10 mouse cellular contexts compared by ENCODE assay signal in the genomic region with DNA sequence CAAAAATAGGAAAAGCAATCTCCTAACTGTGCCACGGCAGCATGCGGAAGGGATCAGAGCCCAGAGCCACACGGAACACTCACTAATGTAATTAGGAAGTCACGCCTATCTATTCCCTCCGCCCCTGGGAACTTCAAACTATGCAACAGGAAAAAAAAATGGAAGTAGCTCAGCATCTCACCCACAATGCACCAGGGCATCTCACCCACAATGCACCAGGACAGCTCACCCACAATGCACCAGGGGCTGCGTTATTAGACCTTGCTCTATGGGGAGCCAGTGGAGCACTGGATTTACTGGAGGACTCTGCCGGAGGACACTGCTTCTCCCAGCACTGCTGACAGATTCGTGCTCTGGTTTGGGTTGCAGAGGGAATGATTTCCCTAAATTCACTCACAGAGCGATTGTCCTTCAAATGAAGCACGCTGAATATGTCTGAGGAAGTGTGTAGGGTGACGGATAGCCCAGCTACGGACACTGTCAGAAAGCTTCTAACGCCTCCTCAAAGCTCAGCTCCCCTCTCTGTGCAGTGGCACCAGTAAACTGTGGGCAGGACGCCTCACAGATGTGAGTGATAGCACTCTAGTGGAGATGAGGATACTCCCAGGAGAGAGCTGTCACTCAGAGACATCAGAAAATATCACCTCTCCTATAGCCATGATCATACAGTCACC. TPM values are rescaled to one million over a fixed set of nuclear protein-coding genes. Genes with fewer than 3 reads are reported as not detected.
DNase-seq lines count a peak whose midpoint lies in the region; ATAC-seq lines count a peak whose summit lies in the region.
"Had no signal": no experiment of that assay in that cellular context is flagged by ENCODE, and none has a peak within 500 bp of the region (broad histone marks: within the 10 kb centered on the region; RNA-seq: fewer than 3 reads in every experiment).

No protein-coding gene starts in this region.

- no peaks in the 10 kb centered on the region for H3K27me3 ChIP-seq in hindbrain, embryonic 15.5 days
- H3K27me3 ChIP-seq in hindbrain, embryonic 12.5 days: no peaks in the 10 kb centered on the region
- no peaks in the 10 kb centered on the region for H3K27me3 ChIP-seq in embryonic facial prominence, embryonic 13.5 days

- 0 out of 2 replicates have a peak overlapping the region, but pooled peaks have one; percentile 15 for H3K27ac ChIP-seq in hindbrain, embryonic 15.5 days (replicated peaks)
- H3K27ac ChIP-seq in hindbrain, embryonic 12.5 days: no peak overlapping the region
- peak overlapping the region; percentile 75 for H3K27ac ChIP-seq in embryonic facial prominence, embryonic 13.5 days
- H3K27ac ChIP-seq: macrophage had no signal

- H3K4me3 ChIP-seq in hindbrain, embryonic 15.5 days: no peak overlapping the region
- H3K4me3 ChIP-seq in hindbrain, embryonic 12.5 days: no peak overlapping the region
- H3K4me3 ChIP-seq in embryonic facial prominence, embryonic 13.5 days: no peak overlapping the region
- H3K4me3 ChIP-seq: erythroblast, embryonic 14.5 days had no signal

- no peaks in the 10 kb centered on the region for H3K36me3 ChIP-seq in hindbrain, embryonic 15.5 days
- no peaks in the 10 kb centered on the region for H3K36me3 ChIP-seq in hindbrain, embryonic 12.5 days
- no peaks in the 10 kb centered on the region for H3K36me3 ChIP-seq in embryonic facial prominence, embryonic 13.5 days

- DNase-seq in cerebellum, postnatal 10 days: peak; percentile 21 to 28
- DNase-seq in cerebellum, adult 11-12 months: no peak
- peak; percentile 12 to 22 for DNase-seq in lung, postnatal 4 days
- no peak for DNase-seq in Muller cell, postnatal 12 days (ENCODE audit: inconsistent ontology term)
- DNase-seq in left cerebral cortex, adult 9 months (ENCODE audit: low spot score in 2 of 2): no peak

- H3K4me2 ChIP-seq in hindbrain, embryonic 15.5 days: no peak overlapping the region
- H3K4me2 ChIP-seq in hindbrain, embryonic 12.5 days (replicated peaks): no peak overlapping the region
- peak overlapping the region; percentile 14; the same call in 1 of the 2 replicates for H3K4me2 ChIP-seq in embryonic facial prominence, embryonic 13.5 days

- peaks cover 11% of the 10 kb centered on the region; the same call in 1 of the 2 replicates for H3K4me1 ChIP-seq in hindbrain, embryonic 15.5 days (replicated peaks)
- no peaks in the 10 kb centered on the region; the same call in 1 of the 2 replicates for H3K4me1 ChIP-seq in hindbrain, embryonic 12.5 days
- peaks cover 20% of the 10 kb centered on the region for H3K4me1 ChIP-seq in embryonic facial prominence, embryonic 13.5 days

- WGBS in hindbrain, embryonic 15.5 days: 69% methylated on average over 14 of the region's 14 CpGs
- 81% methylated on average over 14 of the region's 14 CpGs for WGBS in hindbrain, embryonic 12.5 days
- WGBS in embryonic facial prominence, embryonic 13.5 days: 61% methylated on average over 14 of the region's 14 CpGs

- no peaks in the 10 kb centered on the region for H3K9me3 ChIP-seq in hindbrain, embryonic 15.5 days
- H3K9me3 ChIP-seq in hindbrain, embryonic 12.5 days (replicated peaks): no peaks in the 10 kb centered on the region; the same call in 1 of the 2 replicates
- H3K9me3 ChIP-seq in embryonic facial prominence, embryonic 13.5 days: no peaks in the 10 kb centered on the region

- peak; percentile 11; the same call in 1 of the 2 replicates for ATAC-seq in hindbrain, embryonic 15.5 days (ENCODE audit: low FRiP score, low read depth)
- no peak for ATAC-seq in hindbrain, embryonic 12.5 days (ENCODE audit: low FRiP score)
- 0 out of 2 replicates have a peak, but pooled peaks have one; percentile 49 for ATAC-seq in embryonic facial prominence, embryonic 13.5 days (ENCODE audit: insufficient number of reproducible peaks, insufficient read depth, low FRiP score, low TSS enrichment, low read depth)

- H3K9ac ChIP-seq in hindbrain, embryonic 15.5 days: no peak overlapping the region
- H3K9ac ChIP-seq in hindbrain, embryonic 12.5 days: no peak overlapping the region
- H3K9ac ChIP-seq in embryonic facial prominence, embryonic 13.5 days: no peak overlapping the region

RNA-seq across cellular contexts. Expression of a gene that starts 51.8 kb away (rescaled TPM):
- polyA plus RNA-seq in hindbrain, embryonic 15.5 days (2015; fragmentation: Nextera tagmentation; extraction: Ambion mirVana): 25.5 and 26.4 TPM in 2 replicates
- 47.2 and 60.3 TPM in 2 replicates for polyA plus RNA-seq in hindbrain, embryonic 12.5 days (2016; fragmentation: Nextera tagmentation; extraction: Ambion mirVana)
- 146 and 173 TPM in 2 replicates for polyA plus RNA-seq in embryonic facial prominence, embryonic 13.5 days (2015; fragmentation: Nextera tagmentation; extraction: Ambion mirVana)

Comparison
In these comparisons a context has a peak if more than half of its experiments do, and no peak if none do; other contexts are left out.
1. DNase-seq: peak in cerebellum, postnatal 10 days (2 of 2) and lung, postnatal 4 days (2 of 2); none in cerebellum, adult 11-12 months (single experiment), Muller cell, postnatal 12 days (single experiment) and left cerebral cortex, adult 9 months (0 of 2).